Mouse (Mus musculus) mesoderm, embryonic 11.5 days (tissue): ENCODE measurements around the gene Mcrip2.

Experiments used
- DNase-seq: peaks from one replicate; pipeline ENCODE4 v3.0.0-alpha.2; 2012; ENCODE audit warnings: low read depth, low spot score

The Mcrip2 gene

DNA sequence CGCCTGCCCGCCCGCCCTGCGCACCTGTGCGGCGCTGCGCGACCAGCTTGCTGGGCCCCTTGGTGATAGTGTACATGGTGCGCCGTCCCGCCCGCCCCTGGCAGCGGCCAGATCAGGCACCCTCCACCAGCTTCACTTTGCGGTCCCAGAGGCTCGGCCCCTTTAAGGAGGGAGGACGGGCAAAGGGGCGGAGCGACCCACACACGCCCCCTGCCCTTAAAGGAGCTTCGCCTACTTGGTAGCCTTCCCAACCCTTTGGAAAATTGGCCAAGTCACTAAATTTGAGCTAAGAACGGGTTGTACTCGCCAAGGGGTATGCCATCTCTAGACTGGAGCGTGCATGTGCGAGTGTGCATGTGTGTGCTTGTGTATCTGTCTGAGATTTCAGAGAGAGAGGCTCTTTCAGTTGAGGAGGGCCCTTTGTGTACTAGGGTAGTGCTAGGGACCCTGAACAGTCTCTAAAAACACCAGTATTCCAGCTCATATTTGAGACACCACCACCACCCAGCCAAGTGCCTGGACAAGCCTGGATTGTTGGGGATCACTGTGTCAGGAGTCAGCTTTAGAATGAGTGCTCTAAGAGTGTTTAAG, at the start of gene Mcrip2:
Gene Mcrip2 (minus strand): TSS at position 164 of the 591 bp plus-strand sequence.
- peak; percentile 71 for DNase-seq

DNA sequence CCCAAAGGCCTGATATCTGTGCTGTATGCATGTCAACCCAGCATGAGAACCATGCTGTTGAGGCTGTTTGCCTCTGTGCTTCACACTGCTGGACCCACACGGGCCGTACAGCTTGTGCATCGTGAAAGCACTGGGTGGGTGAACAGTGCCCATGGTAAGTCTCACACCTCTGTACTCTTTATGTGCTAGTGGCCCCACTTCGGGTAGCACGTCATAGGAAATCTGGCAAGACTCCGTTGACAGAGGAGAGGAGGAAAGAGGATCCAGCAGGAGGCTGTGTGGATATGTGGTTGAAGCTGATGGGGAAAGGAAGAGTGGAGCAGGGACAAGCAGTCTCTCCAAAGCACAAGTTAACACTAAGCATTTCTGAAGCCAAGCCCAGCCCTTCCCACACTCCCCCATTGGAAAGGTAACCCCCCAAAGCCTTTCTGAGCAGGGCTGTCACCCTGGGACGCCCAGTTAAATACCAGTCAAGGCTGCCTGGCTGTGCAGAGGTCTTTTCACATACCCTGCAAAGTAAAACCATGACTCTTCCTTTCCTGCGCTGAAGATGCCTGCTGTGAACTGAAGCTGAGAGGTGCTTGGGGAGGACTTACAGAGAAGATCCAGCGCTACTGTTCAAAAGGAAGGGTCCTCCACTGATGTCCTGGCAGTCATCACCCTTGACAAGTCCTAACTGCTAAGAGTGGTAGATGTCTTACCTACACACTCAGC, 49.6 kb upstream of the Mcrip2 start:
- DNase-seq, result no peak

DNA sequence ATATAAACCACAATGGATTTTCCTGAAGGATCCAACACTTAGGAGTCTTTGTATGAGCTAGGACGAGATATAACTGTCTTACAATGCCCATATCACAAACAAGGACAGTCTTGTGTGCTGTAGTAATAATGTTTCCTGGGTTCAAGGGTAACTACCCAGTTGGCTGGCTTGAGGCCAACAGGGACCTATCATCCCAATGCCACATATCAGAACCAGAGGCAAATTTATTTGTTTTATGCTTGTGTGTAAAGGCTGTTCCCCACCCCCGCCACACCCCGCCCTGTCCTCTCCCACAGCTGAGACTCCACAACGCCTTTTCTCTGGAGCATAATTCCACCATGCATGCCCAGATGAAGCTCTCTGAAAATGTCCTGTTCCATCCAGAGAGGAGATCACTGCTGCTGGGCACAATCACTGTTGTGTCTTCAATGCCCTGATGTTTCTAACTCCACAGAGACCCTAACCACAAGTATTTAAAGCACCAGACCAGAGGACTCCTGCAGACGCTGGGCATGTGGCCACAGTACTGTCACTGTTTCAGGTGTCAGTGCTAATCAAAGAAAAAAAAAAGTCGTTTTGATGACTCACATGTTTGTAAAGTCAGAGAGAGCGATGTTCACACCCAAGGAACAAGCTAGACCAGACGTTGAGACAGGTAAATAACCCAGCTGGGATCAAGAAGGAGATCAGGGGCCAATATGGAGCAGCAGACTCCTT, 48.5 kb upstream of the Mcrip2 start:
- no peak for DNase-seq

DNA sequence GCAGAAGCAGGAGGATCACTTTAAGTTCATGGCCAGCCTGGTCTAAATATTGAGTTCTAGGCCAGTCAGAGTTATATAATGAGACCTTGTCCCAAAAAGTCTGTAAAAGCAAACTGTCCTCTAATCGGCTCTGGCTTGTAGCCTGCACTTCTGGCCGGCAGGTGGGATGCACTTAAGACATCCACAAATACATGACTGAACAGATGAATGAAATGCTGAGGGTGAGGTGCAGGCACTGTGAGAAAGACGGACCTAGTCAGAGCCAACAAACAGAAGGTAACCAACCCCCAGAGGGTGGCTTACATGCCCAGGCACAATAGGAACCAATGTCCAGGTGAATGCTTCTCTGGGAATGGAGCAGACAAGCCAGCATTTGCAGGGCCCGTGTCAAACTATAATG, 45.7 kb upstream of the Mcrip2 start:
- no peak for DNase-seq

DNA sequence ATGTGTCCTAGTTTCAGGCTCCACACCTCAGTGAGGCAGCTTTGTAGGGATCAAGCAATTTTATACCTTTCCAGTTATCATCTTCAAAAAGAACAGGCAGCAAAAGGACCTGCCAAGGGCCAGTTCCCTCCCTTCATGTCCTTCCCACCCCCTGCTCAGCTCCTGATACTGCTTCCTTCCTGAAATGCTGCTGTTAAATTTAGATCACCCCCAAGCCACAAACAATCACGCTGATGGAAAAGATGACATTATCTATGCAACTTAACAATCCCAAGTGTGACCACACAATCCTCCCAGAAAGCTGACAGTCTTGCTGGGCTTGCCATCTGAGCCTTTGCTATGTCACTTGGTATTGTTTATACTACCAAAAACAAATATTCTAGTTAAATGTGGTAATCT, 45.3 kb upstream of the Mcrip2 start:
- DNase-seq, result no peak

DNA sequence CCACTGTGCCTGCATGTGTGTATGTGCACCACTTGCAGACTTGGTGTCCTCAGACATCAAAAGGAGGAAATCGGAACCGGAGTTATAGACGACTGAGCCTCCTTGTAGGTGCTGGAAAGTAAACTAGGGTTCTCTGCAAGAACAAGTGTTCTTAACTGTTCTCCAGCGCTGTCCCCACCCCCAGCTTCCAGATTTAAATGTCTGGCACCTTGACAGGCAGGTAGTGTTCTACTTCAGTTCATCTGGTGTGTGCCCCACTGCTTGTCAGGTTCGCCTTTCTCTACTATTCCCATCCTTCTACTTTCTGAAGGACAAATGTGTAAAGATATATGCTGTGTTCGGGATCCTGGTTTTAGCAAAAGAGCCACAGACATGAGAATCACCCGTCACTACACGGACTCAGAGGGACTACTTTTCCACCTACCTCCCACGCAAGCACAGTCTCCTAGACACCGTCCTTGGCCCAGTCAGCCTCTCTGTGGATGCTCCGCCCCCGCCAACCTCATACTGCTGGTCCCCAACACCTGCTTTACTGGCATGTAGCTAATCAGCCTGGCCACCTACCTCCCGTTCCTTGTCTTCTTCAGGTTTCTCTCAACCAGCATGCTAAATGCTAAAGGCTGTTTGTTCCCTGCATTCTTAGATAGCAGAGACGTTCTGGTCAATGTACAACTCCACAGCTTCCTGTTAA, 44.8 kb upstream of the Mcrip2 start:
- DNase-seq, result no peak

DNA sequence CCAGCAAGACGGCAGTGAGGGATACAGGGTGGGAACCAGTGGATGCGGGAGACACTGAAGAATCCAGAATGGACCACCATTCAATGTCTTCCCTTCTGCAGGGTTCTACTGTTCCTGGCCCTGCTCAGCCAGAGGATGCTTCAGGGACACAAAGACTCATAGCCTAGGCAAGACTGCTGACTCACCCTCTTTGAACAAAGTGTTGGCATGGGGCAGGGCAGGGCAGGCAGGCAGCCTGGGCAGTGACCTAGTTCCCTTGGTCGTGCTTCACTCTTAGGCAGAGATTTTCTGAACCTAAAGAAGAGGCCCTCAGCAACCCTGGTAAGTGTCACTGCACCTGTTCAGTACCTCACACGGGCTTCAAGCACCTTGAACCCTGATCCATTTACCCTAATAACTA, 43.3 kb upstream of the Mcrip2 start:
- DNase-seq, result no peak

DNA sequence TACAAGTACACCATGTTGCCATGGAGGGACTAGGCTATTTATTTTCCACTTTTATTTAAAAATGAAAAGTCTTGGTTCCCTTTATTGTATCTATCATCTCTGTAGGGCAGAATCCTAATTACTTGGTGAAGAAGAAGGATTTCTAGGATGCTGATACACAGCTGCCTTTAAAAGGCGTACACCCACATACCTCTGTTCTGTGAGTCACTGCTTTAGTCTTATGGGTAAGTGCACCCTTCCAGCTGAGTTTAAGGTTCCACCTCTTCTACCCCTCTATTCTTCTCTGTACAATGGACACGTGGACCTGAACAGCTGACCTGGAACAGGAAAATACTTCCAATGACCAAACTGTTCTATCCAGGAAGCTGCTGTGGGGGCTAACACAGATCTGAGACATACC, 39.1 kb upstream of the Mcrip2 start:
- no peak for DNase-seq

DNA sequence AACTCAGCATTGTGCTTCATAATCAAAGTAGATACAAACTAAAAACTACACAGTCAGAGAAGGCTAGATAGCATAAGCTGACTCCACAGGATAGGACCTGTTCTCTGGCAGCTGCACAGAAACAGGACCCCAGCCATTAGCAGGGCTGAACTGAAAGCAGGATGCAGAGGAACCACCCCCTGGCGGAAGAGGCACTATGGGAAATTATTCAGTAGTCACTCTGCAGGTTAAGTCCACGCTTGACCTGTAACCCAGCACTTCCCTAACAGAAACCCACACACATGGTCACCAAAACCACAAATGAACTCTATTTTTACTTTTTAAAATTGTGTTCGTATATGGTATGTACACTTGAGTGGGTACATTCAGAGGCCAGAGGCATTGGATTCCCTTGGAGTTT, 34.5 kb upstream of the Mcrip2 start:
- no peak for DNase-seq

DNA sequence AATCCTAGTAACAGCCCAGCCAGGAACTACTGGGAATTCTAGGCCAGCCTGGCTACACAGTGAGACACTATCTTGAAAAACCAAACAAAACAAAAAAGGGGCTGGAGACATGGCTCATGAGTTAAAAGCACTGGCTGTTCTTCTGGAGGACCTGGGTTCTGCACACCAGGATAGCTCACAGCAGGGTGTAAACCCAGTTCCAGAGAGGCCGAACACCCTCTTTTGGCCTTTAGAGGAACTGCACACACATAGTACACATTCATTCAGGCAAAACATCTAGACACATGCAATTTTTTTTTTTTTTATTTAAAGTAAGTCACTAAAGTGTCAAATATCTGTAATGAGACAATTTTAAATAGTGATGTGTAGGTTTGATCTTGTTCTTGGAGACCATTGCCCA, 31.6 kb upstream of the Mcrip2 start:
- DNase-seq, result no peak

DNA sequence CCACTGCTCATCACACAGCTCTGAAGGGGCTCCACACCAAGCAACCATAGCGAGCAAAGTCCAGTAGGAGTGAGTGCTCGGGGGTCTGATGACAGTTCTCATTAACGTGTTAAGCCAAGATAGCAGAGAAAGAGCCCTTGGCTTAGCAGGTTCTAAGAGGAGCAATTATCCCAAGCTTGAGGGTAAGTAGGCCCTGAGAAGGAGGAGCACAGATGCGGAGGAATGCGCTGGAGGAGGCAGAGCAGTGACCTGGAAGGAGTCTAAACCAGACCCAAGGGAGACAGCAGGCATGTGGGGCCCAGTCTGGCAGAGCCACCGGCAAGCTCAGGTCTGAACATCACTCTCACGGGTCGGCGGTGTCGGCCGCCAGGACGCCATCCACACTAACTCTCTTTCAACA, 27.3 kb upstream of the Mcrip2 start:
- no peak for DNase-seq

DNA sequence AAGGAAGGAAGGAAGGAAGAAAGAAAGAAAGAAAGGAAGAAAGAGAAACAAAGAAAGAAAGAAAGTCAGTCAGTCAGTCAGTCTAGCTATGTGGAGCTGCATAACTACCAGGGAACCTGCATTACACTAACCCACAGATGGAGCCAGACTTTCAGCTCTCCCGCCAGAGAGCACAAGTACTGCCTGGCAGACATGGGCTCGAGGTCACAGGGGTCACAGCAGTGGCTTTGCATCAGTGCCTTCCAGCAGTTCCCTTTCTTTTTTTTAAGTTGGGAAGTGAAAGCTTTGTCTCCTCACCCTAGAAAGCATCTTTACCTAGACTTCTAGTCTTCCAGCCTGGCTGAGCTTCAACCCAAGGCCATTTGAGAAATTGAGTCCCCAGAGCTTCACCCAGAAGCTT, 26.9 kb upstream of the Mcrip2 start:
- DNase-seq, result no peak

DNA sequence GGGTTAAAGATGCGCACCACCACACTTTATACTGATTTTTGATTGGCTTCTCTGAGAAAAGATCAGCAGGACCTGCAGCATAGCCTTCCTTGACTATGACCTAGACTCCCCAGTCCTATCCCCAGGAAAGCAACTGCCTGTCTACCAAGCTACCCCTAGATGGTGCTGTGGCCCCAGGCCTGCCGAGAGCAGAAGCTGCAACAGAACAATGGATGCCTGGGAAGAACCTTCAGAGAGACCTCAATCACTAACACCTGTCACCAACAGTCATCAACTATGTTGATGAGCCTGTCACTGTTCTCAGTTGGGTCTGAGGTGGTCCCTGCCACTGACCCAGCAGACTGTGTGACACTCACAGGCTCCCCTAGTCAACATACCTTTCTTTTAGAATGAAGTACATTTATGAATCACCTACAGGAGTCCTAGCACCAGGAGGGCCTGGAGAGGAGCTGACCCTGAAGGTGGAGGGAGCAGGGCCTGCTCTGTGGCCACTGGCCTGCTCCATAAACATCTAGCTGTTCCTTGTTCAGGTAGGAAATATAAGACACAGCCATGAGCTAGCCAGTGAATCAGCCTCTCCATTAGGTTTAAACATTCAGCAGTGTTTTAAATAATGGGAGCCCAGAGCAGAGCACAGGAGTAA, 25.5 kb upstream of the Mcrip2 start:
- DNase-seq, result peak; percentile 79

DNA sequence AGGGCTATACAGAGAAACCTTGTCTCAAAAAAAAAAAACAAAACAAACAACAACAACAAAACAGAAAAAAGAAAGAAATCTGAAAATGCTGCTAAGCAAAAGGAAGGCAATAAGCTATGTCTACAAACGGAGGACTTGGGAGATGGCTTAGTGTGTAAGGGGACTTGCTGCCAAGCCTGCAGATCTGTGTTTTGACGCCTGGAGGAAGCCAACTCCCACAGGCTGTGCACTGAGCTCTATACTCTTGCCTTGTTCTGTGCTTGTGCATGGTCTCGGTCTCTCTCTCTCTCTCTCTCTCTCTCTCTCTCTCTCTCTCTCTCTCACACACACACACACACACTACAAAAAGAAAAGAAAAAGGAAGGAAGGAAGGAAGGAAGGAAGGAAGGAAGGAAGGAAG, 20.3 kb upstream of the Mcrip2 start:
- DNase-seq, result no peak

DNA sequence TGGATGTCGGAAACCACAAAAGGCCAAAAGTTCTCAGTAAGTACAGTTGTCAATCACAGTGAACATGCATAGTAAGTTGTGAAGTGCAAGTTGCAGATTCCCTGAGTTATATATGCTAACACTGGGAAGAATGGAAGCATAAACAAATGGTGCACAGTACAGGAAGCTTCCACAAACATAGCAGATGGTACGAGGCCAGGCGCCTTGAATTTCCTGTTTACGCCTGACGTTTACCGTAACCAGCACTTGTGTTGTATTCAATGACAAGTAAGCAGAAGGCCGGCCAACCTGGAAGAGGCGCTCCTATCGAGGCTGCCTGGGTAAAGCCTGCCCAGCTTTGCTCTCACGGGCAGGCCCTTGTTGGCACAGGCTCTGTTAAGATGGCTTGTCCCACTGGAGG, 18.9 kb upstream of the Mcrip2 start:
- no peak for DNase-seq

DNA sequence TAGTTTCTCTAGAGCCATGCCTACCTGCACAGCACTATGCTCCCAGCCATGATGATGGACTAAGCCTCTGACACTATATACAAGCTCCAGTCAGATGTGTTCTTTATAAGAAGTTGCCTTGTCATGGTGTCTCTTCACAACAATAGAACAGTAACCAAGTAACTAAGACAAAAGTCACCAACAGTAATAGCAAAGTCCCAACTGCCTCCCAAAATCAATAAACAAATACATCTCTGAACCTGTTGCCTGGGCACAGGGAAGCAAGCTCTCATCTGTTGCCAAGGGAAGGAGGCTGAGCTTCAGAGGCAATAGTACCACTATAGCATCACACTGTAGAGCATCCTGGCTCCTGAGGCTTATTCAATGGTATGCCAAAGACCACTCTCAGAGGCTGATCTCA, 18.2 kb upstream of the Mcrip2 start:
- DNase-seq, result no peak

DNA sequence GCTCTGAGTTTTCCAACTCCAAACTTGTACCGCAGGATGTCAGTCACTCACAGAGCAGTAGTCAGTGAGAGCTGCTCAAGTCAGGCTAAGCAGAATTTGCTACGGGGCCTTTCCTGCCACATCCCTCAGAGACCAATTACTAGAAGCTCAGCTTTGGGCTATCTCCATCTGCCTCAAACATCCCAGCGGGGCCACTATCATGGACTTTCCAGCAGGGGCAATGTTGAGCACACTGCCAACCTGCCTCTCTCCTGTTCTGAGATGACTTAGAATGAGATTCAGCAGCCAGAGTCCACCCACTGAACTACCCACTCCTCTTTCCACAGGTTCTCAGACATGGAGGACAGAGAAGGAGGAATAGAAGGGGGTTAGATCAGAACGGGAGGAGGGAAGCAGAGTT, 17.1 kb upstream of the Mcrip2 start:
- no peak for DNase-seq

DNA sequence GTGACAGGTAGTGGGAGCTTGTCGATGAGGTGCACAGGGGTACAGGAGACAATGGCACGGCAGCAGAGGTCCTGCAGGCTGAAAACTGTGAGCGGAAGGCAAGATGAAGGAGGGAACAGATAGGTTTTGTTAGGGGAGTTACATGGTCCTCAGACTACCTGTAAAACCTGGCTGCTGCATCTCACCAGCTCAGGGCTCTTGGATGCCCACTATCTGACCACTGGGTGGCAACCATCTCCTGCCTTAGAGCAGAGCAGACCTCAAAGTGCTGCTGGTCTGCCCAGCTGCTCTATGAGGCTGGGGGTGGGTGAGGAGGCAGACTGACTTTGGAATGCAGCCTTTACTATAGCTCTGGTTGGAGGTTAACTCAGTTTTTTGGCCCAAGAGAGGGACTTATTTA, 15.3 kb upstream of the Mcrip2 start:
- no peak for DNase-seq

DNA sequence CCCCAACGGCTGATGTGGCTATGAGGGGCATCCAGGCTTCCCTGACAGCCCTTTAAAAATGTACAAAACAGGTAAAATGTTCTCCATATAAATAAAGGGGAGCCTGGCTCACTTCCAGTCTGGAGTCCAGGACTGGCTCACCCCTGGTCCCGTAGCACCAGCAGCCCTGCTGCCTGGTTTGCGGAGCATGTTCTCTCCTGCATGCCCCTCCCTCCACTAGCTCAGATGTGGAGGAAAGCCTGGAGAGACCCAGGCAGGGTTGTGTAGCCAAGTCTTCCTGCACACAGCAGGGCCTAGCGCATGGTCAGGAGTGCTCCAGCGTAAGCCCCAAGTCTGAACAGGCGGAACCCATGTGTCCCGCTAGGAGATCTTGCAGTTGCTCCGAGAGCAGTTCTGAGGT, 14.7 kb upstream of the Mcrip2 start:
- no peak for DNase-seq

DNA sequence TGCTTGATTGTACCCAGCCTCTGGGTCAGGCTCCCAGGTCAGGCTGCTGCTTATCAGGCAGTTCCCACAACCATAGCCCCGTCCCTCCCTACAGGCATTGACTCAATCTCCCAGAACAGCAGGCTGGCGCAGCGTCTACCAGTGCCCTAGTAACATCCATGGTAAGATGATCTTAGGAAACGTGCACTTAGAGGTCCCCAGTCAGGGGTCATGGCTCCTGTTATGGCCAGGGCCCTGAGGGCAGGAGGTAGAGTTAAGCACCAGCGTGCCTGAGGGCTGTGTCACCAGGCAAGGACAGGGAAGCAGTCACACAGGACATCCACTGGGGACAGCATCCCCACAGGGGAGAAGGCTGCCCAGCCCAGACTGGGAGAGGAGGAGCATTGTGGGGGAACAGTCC, 13.7 kb upstream of the Mcrip2 start:
- no peak for DNase-seq

DNA sequence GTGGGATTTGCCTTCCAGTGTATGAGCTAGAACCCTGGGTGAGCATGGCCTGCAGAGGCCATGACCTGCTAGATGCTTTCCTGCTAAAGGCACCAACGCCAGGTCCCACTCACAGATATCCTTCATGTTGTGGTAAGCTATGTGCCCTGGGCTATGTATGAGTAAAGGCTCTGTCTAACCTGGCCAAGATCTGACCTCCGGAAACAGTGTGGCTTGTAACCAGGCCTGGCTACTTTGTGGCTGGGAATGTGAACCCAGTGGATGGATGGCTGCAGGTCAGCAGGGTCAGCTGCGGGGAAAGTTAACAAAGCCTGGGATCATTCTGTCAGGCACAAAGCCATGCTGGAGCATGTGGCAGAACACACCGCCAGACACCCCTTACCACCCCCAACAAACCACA, 13.1 kb upstream of the Mcrip2 start:
- no peak for DNase-seq
